Mouse (Mus musculus) neutrophil, adult 5-6 weeks (primary cell): ENCODE measurements around the gene Chmp3. TPM values are rescaled to one million over a fixed set of nuclear protein-coding genes. Genes with fewer than 3 reads are reported as not detected.

Experiments used
- ATAC-seq: fragments of 151-379, 151-347 bp; 2 replicates; pipeline ENCODE4 v1.8.0; 2017; ENCODE audit warnings: mild to moderate bottlenecking, moderate TSS enrichment; ENCODE audit not compliant: insufficient number of reproducible peaks, poor library complexity, low FRiP score, severe bottlenecking; ENCODE audit errors: extremely low read depth
- total RNA-seq: library from RNA; stranded (forward); fragments of 200-1000 nt; gene quantifications from 2 replicates; pipeline ENCODE4 v1.2.3, GENCODE M21; 2017

Chmp3 gene
- total RNA-seq, 1 experiment from 2014 or later = 161 TPM

- no peak for ATAC-seq
These were observed 46.6 kb downstream of the Chmp3 start for GRCm38 (mm10) chr6:71590154-71590553.

GRCm38 (mm10) chr6:71607756-71608155 is 64.2 kb downstream of the Chmp3 start:
- no peak for ATAC-seq

- ATAC-seq = no peak
These were observed 65.4 kb downstream of the Chmp3 start for GRCm38 (mm10) chr6:71608994-71609393.

GRCm38 (mm10) chr6:71609968-71610367 is 66.4 kb downstream of the Chmp3 start:
- no peak for ATAC-seq

- ATAC-seq = no peak
These were observed 69.6 kb downstream of the Chmp3 start for GRCm38 (mm10) chr6:71613225-71613624.

- no peak for ATAC-seq
These were observed 73.4 kb downstream of the Chmp3 start for GRCm38 (mm10) chr6:71616959-71617358.

- no peak for ATAC-seq
These were observed 78.0 kb downstream of the Chmp3 start for GRCm38 (mm10) chr6:71621551-71621950.

- no peak for ATAC-seq
These were observed 78.4 kb downstream of the Chmp3 start for GRCm38 (mm10) chr6:71621981-71622380.

- ATAC-seq = no peak
These were observed 81.1 kb downstream of the Chmp3 start for GRCm38 (mm10) chr6:71624723-71625122.

GRCm38 (mm10) chr6:71625984-71626383 is 82.4 kb downstream of the Chmp3 start:
- ATAC-seq = no peak

GRCm38 (mm10) chr6:71627325-71627724 is 83.7 kb downstream of the Chmp3 start:
- no peak for ATAC-seq

- no peak for ATAC-seq
These were observed 87.6 kb downstream of the Chmp3 start for GRCm38 (mm10) chr6:71631196-71631595.

- no peak for ATAC-seq
These were observed 88.3 kb downstream of the Chmp3 start for GRCm38 (mm10) chr6:71631706-71632461.

Other genes starting within 250 kb of the Chmp3 start
- not detected in 2 replicates for gene Smyd1, start 221.6 kb upstream of the Chmp3 start, total RNA-seq
- gene Cd8b1, start 221.0 kb upstream of the Chmp3 start, total RNA-seq = 47.8 and 56.0 TPM in 2 replicates
- 27.7 and 34.7 TPM in 2 replicates for gene Cd8a, start 170.4 kb upstream of the Chmp3 start, total RNA-seq
- gene Rmnd5a, start 103.2 kb upstream of the Chmp3 start, total RNA-seq = 65.2 and 81.4 TPM in 2 replicates
- gene Rnf103, start 49.9 kb upstream of the Chmp3 start, total RNA-seq = 40.3 and 41.3 TPM in 2 replicates
- 136 and 147 TPM in 2 replicates for gene Kdm3a, start 89.2 kb downstream of the Chmp3 start, total RNA-seq
- not detected in 2 replicates for gene Reep1, start 163.8 kb downstream of the Chmp3 start, total RNA-seq